Mouse (Mus musculus) layer of hippocampus, adult 2 months (tissue): ENCODE data around the gene Pfdn5. TPM values are rescaled to one million over a fixed set of nuclear protein-coding genes. Genes with fewer than 3 reads are reported as not detected.
A peak's percentile ranks its signal among the peaks of the same experiment; 100 is the strongest.

Experiments
- DNase-seq, 2 experiments: peaks; one replicate each; pipeline ENCODE4 v3.0.0; 2022; ENCODE audit warnings: low spot score in 2 of 2
- H3K27ac ChIP-seq: fragments of 200-600 bp; 2 replicates; pipeline ENCODE4 v1.8.1; 2022
- H3K4me3 ChIP-seq: fragments of 200-600 bp; 2 replicates; pipeline ENCODE4 v1.8.1; 2022; ENCODE audit warnings: mild to moderate bottlenecking
- CTCF ChIP-seq: fragments of 200-600 bp; conservative IDR thresholded peaks from 2 replicates; pipeline ENCODE4 v1.8.1; 2022; ENCODE audit warnings: antibody characterized with exemption, mild to moderate bottlenecking, moderate library complexity
- total RNA-seq, 2 experiments: library from RNA; stranded (reverse); gene quantifications; 2 replicates each; pipeline ENCODE4 v1.2.3; 2021

Gene Pfdn5
- total RNA-seq, 2 experiments from 2014 or later: 433 to 437 TPM

DNA sequence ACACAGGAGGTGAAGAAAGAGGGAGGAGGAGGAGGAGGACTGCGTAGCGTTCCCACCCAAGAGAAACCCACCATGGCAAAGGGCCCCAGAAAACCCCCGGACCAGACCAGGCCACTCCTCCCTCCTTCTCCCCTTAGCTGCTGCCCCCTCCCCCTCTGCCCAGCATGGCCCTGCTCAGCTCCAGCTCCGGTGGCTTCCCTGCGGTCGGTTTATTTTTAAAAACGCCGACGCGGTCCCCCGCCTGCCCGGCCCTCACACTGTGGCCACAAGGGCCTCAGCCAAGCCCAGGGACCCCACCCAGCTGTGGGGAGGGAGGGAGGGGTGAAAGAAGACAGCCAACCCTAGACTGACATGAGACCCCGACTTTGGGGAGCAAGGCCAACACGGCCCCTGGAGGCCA is 36.7 kb downstream of the Pfdn5 start:
- Histone ChIP-seq H3K4me3 (no peak overlapping the region), H3K27ac (no peak overlapping the region)
- DNase-seq: no peak
- TF ChIP-seq CTCF: no peak

DNA sequence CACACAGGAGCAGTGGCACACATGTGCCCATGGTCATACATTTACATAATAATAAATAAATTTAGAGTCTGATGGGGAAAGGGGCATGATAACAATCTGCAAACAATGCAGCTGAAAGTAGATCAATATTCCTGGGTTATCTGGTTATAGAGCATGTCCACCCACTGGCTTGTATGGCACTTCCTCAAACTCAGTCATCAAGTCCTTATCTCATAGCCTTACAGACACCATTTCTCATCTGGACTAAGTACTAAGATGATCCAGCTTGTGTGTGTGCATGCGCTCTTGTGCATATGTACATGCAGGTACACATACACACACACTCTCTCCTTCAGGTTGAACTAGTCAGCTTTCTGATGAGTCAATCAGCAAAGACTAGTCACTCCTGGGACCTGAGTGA is 38.8 kb downstream of the Pfdn5 start:
- H3K27ac ChIP-seq: no peak overlapping the region

DNA sequence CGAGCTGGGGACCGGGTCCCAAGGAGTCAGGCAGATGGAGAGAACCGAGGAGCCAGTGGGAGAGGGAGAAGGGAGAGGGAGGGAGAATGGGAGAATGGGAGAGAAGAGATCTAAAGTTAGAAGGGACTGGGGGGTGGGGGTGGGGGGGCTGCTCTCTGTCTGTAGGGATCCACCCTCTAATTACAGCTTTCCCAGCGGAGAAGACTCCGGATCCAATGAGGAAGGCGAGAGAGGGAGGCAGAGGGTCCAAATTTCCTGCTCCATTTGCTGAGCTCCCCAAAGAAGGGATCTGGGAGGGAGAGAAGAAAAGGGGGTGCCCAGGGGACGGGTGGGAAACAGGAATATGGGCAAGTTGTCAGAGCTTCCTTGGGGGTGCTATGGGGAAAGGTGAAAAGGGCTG is 40.3 kb downstream of the Pfdn5 start:
- no peak for DNase-seq
- Histone ChIP-seq H3K4me3 (no peak overlapping the region), H3K27ac (no peak overlapping the region)
- no peak for TF ChIP-seq CTCF

More for the DNA sequence above, 38.8 kb downstream of the Pfdn5 start:
- no peak for TF ChIP-seq CTCF
- no peak for DNase-seq
- no peak overlapping the region for H3K4me3 ChIP-seq

DNA sequence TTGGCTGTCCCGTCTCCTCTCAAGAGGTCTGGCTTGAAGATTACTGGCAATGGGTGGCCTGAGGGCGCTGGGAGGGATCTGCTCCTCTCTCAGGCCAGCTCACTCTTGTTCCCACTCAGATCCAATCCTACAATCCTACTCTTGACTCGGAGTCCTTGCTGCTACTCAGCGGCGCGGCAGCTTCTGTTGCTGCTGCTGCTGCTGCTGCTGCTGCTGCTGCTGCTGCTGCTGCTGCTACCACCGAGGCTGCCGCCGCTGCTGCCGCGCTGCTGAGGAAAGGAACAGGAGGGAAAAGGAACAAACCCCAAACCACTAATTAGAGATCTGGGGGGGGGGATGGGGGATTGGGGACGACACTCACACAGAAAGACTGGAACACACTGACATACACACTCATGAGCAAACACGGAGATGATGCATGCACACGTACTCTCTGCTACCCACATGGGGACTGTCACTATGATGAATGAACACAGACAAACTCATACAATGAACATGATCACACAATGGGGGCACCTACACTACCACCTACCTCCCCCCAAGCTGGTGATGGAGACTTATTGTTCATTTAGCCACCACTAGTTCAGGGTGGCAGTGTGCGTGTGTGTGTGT is 40.9 kb downstream of the Pfdn5 start, which contains the start of gene Sp7:
Gene Sp7, minus strand, starts transcription at position 450 of the 612 bp plus-strand sequence.
- H3K4me3 ChIP-seq: no peak within 1 kb of the TSS
- H3K27ac ChIP-seq: no peak within 1 kb of the TSS
- no peak for DNase-seq
- TF ChIP-seq CTCF: no peak

DNA sequence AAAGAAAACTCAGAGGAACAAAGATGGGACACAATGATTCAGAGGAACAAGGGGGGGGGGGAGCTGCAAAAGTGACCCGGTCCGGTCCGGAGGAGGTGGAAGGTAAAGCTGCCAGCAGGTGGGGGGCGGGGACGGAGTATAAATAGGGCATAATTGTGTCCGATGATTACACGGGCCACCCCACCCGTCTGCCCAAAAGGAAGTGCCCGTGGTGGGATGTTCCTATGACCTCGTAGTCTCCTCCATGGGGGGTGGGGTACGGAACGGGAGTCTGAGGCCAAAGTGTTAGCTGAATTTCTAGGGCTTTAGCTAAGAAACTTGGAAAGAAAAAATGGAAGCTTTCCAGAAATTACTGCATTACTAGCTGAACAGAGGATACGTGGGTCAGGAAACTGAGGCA is 44.1 kb downstream of the Pfdn5 start:
- TF ChIP-seq CTCF: no peak

DNA sequence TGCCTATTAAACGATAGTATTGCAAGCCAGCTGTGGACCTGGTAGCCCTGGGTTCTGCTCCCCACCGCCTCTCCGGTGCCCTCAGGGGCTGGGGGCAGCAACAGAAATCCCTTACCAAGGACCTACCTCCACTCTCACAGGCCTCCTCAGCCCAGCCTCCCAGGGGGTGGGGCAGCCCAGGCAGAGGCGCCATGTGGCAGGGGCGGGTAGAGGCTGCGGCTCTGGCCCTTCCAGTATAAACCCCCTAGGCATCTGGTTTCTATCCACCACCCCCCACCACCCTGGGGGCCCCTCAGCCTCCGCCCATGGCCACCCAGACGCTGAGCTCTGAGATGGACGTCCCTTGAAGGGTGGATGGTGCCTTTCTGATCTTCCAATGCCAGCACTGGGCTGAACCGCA is 44.8 kb downstream of the Pfdn5 start:
- no peak overlapping the region for H3K4me3 ChIP-seq
- DNase-seq: no peak
- H3K27ac ChIP-seq: no peak overlapping the region
- no peak for TF ChIP-seq CTCF

More for the DNA sequence above, 44.1 kb downstream of the Pfdn5 start:
- no peak for DNase-seq
- no peak overlapping the region for H3K4me3 ChIP-seq
- no peak overlapping the region for H3K27ac ChIP-seq

DNA sequence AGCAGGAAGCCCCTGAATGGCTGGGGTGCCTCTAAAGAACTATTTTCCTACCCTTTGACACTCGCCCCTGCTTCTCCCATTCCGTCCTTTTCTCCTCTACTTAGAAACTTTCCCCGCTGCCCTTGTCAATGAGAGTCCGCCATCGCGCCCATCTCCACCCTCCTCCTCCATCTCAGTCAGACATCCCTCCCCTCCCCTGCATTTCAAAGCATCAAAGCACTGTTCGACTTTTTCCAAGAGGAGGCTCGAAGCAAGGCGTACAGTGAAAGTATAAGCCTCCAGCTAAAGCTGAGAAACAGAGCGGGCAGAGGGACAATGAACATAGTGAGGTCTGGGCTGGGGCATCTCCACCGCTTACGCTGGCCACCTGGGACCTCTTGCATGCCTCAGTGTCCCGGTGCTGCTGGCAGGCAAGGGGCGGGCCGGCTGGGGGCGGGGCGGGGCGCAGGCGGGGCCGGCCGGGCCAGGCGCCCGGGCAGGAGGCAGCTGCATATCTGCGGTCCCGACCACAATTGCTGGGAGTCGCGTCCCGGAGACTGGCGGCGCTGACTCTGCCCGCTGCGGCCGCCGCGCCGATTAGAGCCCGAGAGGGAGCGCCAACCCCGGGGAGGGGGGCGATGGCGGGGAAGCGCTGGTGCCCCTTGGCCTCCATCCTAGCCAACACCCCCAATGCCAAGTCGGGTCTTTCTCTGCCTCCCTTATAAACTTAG is 50.7 kb downstream of the Pfdn5 start:
- TF ChIP-seq CTCF: no peak
- peak overlapping the region; percentile 91 for H3K27ac ChIP-seq
- peak in 1 of 2 experiments; percentile 18 for DNase-seq
- H3K4me3 ChIP-seq: peak overlapping the region; percentile 73

DNA sequence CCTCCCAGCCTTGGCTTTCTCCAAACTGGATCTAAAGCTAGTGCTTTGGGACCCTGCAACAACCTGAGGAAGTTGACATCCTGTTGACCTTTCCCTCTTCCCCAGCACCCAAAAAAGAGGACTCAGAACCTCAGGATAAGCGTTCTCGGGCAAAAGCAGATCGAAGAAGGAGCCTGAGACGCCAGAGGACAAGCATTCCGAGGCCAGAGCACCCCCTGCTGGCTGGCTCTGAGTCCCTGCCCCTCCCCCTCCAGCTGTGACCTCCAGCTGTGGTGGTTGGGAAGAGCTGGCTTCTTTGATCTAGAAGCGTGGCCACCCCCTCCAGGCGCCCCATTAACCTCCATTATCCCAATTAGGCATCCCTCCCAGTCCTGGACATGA is 51.2 kb downstream of the Pfdn5 start:
- peak; percentile 93 for TF ChIP-seq CTCF
- H3K4me3 ChIP-seq: peak overlapping the region; percentile 73
- peak in 1 of 2 experiments; percentile 71 for DNase-seq
- H3K27ac ChIP-seq: peak overlapping the region; percentile 91

DNA sequence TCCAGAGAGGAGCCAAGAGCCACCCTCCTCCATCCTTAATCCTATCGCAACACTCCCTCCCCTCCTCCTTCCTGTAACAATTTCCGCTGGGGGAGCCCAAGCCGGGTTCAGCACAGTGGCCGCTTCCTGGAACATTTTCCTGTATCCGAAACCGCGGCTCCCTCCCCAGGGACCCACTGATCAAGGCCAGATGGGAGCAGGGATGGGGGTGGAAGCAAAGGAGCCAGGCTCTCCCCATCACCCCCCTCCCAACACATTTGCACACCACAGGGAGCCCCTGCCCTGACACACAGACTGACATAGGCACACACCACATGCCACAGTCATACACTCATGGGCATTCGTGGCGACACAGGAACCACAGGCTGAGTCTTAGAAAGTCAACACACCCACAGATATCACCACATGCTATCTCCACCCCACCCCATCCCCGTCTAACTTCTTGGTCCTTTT is 51.9 kb downstream of the Pfdn5 start:
- no peak overlapping the region for H3K4me3 ChIP-seq

More for the DNA sequence above, 51.9 kb downstream of the Pfdn5 start:
- no peak for DNase-seq
- H3K27ac ChIP-seq: peak overlapping the region; percentile 91
- no peak for TF ChIP-seq CTCF

Other genes with a start within 250 kb of the Pfdn5 start
- gene Tns2, start 225.7 kb upstream of the Pfdn5 start, total RNA-seq: 10 to 100 TPM; 18.4 to 25.0 TPM
- 100 to 1,000 TPM; 151 to 155 TPM for gene Spryd3, start 189.9 kb upstream of the Pfdn5 start, total RNA-seq
- gene Igfbp6, start 181.8 kb upstream of the Pfdn5 start, total RNA-seq: 1 to 10 TPM; 6.9 to 7.7 TPM
- not detected for gene Soat2, start 175.6 kb upstream of the Pfdn5 start, total RNA-seq
- 10 to 100 TPM; 68.3 to 76.5 TPM for gene Zfp740, start 122.9 kb upstream of the Pfdn5 start, total RNA-seq
- 10 to 100 TPM; 39.5 to 40.4 TPM for gene Csad, start 121.4 kb upstream of the Pfdn5 start, total RNA-seq
- gene Itgb7, start 94.2 kb upstream of the Pfdn5 start, total RNA-seq: 1 to 10 TPM; 1.0 to 3.9 TPM
- 10 to 100 TPM; 12.2 to 14.1 TPM for gene Rarg, start 68.6 kb upstream of the Pfdn5 start, total RNA-seq
- gene Gm9918, start 55.6 kb upstream of the Pfdn5 start, total RNA-seq: not detected
- 10 to 100 TPM; 34.2 to 40.9 TPM for gene Mfsd5, start 46.7 kb upstream of the Pfdn5 start, total RNA-seq
- gene Espl1, start 29.9 kb upstream of the Pfdn5 start, total RNA-seq: 1 to 10 TPM; 1.7 to 2.1 TPM
- 10 to 100 TPM; 61.0 to 70.2 TPM for gene Myg1, start 5.6 kb downstream of the Pfdn5 start, total RNA-seq
- gene Aaas, start 24.7 kb downstream of the Pfdn5 start, total RNA-seq: 10 to 100 TPM; 24.5 to 26.5 TPM
- gene Sp7, start 41.1 kb downstream of the Pfdn5 start, total RNA-seq: under 1 TPM; 0.32 to 0.49 TPM
- 10 to 100 TPM; 23.1 to 33.0 TPM for gene Sp1, start 80.0 kb downstream of the Pfdn5 start, total RNA-seq
- 1 to 10 TPM in 1 of 2 experiments, under 1 TPM in 1; 0.66 to 1.2 TPM for gene Amhr2, start 119.3 kb downstream of the Pfdn5 start, total RNA-seq
- 10 to 100 TPM; 40.2 to 42.7 TPM for gene Prr13, start 132.9 kb downstream of the Pfdn5 start, total RNA-seq
- gene Pcbp2, start 144.4 kb downstream of the Pfdn5 start, total RNA-seq: 100 to 1,000 TPM; 496 to 505 TPM
- not detected for gene Gm10337, start 177.6 kb downstream of the Pfdn5 start, total RNA-seq
- gene Map3k12, start 190.9 kb downstream of the Pfdn5 start, total RNA-seq: 10 to 100 TPM; 95.0 to 99.9 TPM
- gene Tarbp2, start 192.1 kb downstream of the Pfdn5 start, total RNA-seq: 10 to 100 TPM; 36.2 to 37.7 TPM
- 1 to 10 TPM; 5.5 TPM for gene Npff, start 198.8 kb downstream of the Pfdn5 start, total RNA-seq